Mouse (Mus musculus) erythroblast, embryonic 14.5 days (primary cell): Measurements from ENCODE around the gene 1110008P14Rik. TPM values are rescaled to one million over a fixed set of nuclear protein-coding genes. Genes with fewer than 3 reads are reported as not detected.

Source experiments
- H3K27me3 ChIP-seq: 2 replicates; pipeline ENCODE4 v1.6.1; 2012; ENCODE audit warnings: inconsistent platforms; ENCODE audit not compliant: control insufficient read depth
- H3K36me3 ChIP-seq: 2 replicates; pipeline ENCODE4 v1.6.1; 2012; ENCODE audit warnings: mild to moderate bottlenecking, inconsistent platforms; ENCODE audit not compliant: control insufficient read depth
- H3K4me1 ChIP-seq: 2 replicates; pipeline ENCODE4 v1.6.1; 2012; ENCODE audit warnings: inconsistent platforms; ENCODE audit not compliant: control insufficient read depth
- H3K4me3 ChIP-seq: replicated peaks from 2 replicates; pipeline ENCODE3; 2012; ENCODE audit warnings: moderate library complexity, mild to moderate bottlenecking, inconsistent platforms
- H3K9me3 ChIP-seq: 2 replicates; pipeline ENCODE4 v1.6.1; 2012; ENCODE audit warnings: low read length, inconsistent platforms, mixed read lengths; ENCODE audit not compliant: control insufficient read depth
- GATA1 ChIP-seq: IDR thresholded peaks from 2 replicates; pipeline ENCODE4 v1.6.1; 2012; ENCODE audit warnings: low read length, inconsistent platforms, mixed read lengths
- TAL1 ChIP-seq: IDR thresholded peaks from 3 replicates; pipeline ENCODE4 v1.6.1; 2012; ENCODE audit warnings: low read length, inconsistent platforms, mixed read lengths
- polyA plus RNA-seq: library from polyadenylated mRNA; stranded (reverse); fragments of >175 nt; gene quantifications from 2 replicates; pipeline ENCODE4 v1.2.3, GENCODE M21; 2012

The 1110008P14Rik gene
- polyA plus RNA-seq, 1 experiment: 38.6 TPM

GRCm38 (mm10) chr2:32341634-32341939 lies 40.2 kb downstream of the 1110008P14Rik start:
- Histone ChIP-seq H3K27me3 (peaks cover 10% of the 10 kb centered on the region), H3K4me1 (no peaks in the 10 kb centered on the region), H3K9me3 (no peaks in the 10 kb centered on the region), H3K36me3 (no peaks in the 10 kb centered on the region), H3K4me3 (no peak overlapping the region)
- TF ChIP-seq TAL1: no peak
- no peak for TF ChIP-seq GATA1

DNA sequence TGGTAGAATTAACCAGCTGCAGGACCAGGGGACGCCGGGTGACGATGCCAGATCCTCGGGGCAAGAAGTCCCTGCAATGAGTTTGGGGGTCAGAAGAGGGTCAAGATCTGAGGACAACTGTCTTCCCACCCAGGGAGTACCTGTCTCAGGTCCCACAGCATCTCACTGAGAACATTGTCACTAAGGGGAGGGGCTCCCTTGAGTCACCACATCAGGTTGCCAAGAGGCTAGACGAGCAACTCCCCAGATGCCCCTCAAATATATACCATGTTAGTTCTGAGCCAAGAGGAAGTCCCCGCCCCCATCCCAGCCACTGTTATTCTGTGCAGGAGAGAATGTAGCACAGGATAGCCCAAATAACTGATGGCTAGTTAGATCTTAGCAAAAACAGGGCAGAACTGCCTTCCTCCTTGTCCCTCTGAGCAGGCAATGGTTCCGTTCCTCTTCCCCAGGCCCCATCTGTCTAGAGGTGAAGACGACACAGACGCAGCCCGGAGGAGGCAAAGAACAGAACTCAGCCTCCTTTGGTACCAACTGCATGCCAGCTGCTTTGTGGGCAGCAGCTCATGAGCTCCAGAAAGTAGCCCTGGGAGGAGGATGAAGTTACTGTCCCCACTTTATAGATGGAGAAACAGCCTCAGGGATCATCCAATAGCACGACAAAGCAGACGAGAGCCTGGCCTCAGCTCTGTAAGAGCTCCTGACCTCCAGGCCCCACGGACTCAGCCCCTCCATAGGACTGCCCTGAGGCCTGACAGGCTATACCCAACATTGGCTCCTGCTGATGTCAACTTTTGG lies 40.7 kb downstream of the 1110008P14Rik start:
- Histone ChIP-seq H3K4me3 (no peak overlapping the region), H3K4me1 (no peaks in the 10 kb centered on the region), H3K9me3 (no peaks in the 10 kb centered on the region), H3K36me3 (no peaks in the 10 kb centered on the region), H3K27me3 (peaks cover 13% of the 10 kb centered on the region)
- TF ChIP-seq GATA1 (no peak), TAL1 (no peak)

- H3K4me1 ChIP-seq: no peaks in the 10 kb centered on the region
- no peaks in the 10 kb centered on the region for H3K36me3 ChIP-seq
- H3K27me3 ChIP-seq: peaks cover 23% of the 10 kb centered on the region
- TF ChIP-seq GATA1 (no peak), TAL1 (no peak)
- H3K9me3 ChIP-seq: no peaks in the 10 kb centered on the region
- H3K4me3 ChIP-seq: no peak overlapping the region
These were observed 41.7 kb downstream of the 1110008P14Rik start for GRCm38 (mm10) chr2:32339912-32340642.

GRCm38 (mm10) chr2:32335888-32336287 lies 45.9 kb downstream of the 1110008P14Rik start:
- H3K9me3 ChIP-seq: no peaks in the 10 kb centered on the region
- peaks cover 29% of the 10 kb centered on the region for H3K27me3 ChIP-seq
- no peaks in the 10 kb centered on the region for H3K4me1 ChIP-seq
- no peak overlapping the region for H3K4me3 ChIP-seq
- TF ChIP-seq GATA1: no peak
- H3K36me3 ChIP-seq: no peaks in the 10 kb centered on the region

DNA sequence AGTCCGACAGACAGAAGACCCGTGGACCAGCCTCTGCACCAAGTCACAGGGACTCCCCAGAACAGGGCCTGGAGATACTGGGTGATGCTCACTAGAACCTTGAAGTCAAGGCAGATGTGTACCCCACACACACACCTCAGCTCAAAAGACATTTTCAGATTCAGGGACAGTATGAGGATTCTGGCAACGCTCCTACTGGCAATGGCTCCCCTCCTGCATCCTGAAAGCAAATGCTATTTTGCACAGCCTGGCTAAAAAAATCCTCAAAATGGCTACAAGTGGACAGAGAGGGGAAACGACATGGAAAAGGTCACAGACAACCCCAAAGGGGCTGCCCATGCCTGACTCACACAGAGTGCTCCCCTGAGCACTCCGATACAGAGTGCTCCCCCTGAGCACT lies 49.6 kb downstream of the 1110008P14Rik start:
- Histone ChIP-seq H3K27me3 (peaks cover 25% of the 10 kb centered on the region), H3K4me3 (no peak overlapping the region), H3K36me3 (no peaks in the 10 kb centered on the region), H3K4me1 (no peaks in the 10 kb centered on the region), H3K9me3 (no peaks in the 10 kb centered on the region)
- TF ChIP-seq GATA1: no peak
- TF ChIP-seq TAL1: no peak

GRCm38 (mm10) chr2:32329531-32329930 lies 52.2 kb downstream of the 1110008P14Rik start:
- TF ChIP-seq TAL1: no peak
- no peak for TF ChIP-seq GATA1
- H3K9me3 ChIP-seq: no peaks in the 10 kb centered on the region
- no peaks in the 10 kb centered on the region for H3K4me1 ChIP-seq
- H3K27me3 ChIP-seq: peaks cover 7% of the 10 kb centered on the region
- no peaks in the 10 kb centered on the region for H3K36me3 ChIP-seq
- H3K4me3 ChIP-seq: no peak overlapping the region

- no peaks in the 10 kb centered on the region for H3K9me3 ChIP-seq
- TF ChIP-seq GATA1: no peak
- no peak for TF ChIP-seq TAL1
- peaks cover 5% of the 10 kb centered on the region; the same call in 1 of the 2 replicates for H3K27me3 ChIP-seq
- no peaks in the 10 kb centered on the region for H3K4me1 ChIP-seq
- no peaks in the 10 kb centered on the region for H3K36me3 ChIP-seq
- H3K4me3 ChIP-seq: no peak overlapping the region
These were observed 52.8 kb downstream of the 1110008P14Rik start for GRCm38 (mm10) chr2:32328911-32329460.

GRCm38 (mm10) chr2:32327200-32327599 lies 54.5 kb downstream of the 1110008P14Rik start:
- no peaks in the 10 kb centered on the region for H3K9me3 ChIP-seq
- H3K4me3 ChIP-seq: no peak overlapping the region
- H3K36me3 ChIP-seq: no peaks in the 10 kb centered on the region
- TF ChIP-seq TAL1 (no peak), GATA1 (no peak)
- no peaks in the 10 kb centered on the region for H3K4me1 ChIP-seq
- peaks cover 3% of the 10 kb centered on the region for H3K27me3 ChIP-seq

Other genes with a start within 250 kb of the 1110008P14Rik start
- 1.2 TPM in 2 replicates for gene Prrc2b, start 230.9 kb downstream of the 1110008P14Rik start, polyA plus RNA-seq
- 0.79 and 1.2 TPM in 2 replicates for gene Pomt1, start 145.3 kb downstream of the 1110008P14Rik start, polyA plus RNA-seq
- 2.1 and 2.6 TPM in 2 replicates for gene Uck1, start 121.8 kb downstream of the 1110008P14Rik start, polyA plus RNA-seq
- gene Golga2, start 94.6 kb downstream of the 1110008P14Rik start, polyA plus RNA-seq: 4.1 and 4.4 TPM in 2 replicates
- 21.0 and 41.0 TPM in 2 replicates for gene Swi5, start 93.9 kb downstream of the 1110008P14Rik start, polyA plus RNA-seq
- 19.4 and 20.0 TPM in 2 replicates for gene Ciz1, start 29.6 kb downstream of the 1110008P14Rik start, polyA plus RNA-seq
- gene Dnm1, start 28.6 kb downstream of the 1110008P14Rik start, polyA plus RNA-seq: 0.03 TPM in 1 of 2 replicates, not detected in the other
- 0.19 and 0.32 TPM in 2 replicates for gene Lcn2, start 6.3 kb upstream of the 1110008P14Rik start, polyA plus RNA-seq
- gene Ptges2, start 14.0 kb upstream of the 1110008P14Rik start, polyA plus RNA-seq: 0.21 and 0.44 TPM in 2 replicates
- 0.26 and 0.29 TPM in 2 replicates for gene Naif1, start 68.5 kb upstream of the 1110008P14Rik start, polyA plus RNA-seq
- 1.9 and 2.0 TPM in 2 replicates for gene Slc25a25, start 69.5 kb upstream of the 1110008P14Rik start, polyA plus RNA-seq
- gene Fam102a, start 153.4 kb upstream of the 1110008P14Rik start, polyA plus RNA-seq: 0.03 and 0.06 TPM in 2 replicates
- 1.2 and 1.7 TPM in 2 replicates for gene Dpm2, start 188.9 kb upstream of the 1110008P14Rik start, polyA plus RNA-seq
- gene Pip5kl1, start 192.9 kb upstream of the 1110008P14Rik start, polyA plus RNA-seq: not detected in 2 replicates
- gene 9430097D07Rik, start 193.7 kb upstream of the 1110008P14Rik start, polyA plus RNA-seq: not detected in 2 replicates
- 0.21 and 0.30 TPM in 2 replicates for gene St6galnac4, start 205.2 kb upstream of the 1110008P14Rik start, polyA plus RNA-seq
- 0.52 and 0.89 TPM in 2 replicates for gene St6galnac6, start 217.8 kb upstream of the 1110008P14Rik start, polyA plus RNA-seq
- 0.08 TPM in 1 of 2 replicates, not detected in the other for gene Ak1, start 239.8 kb upstream of the 1110008P14Rik start, polyA plus RNA-seq